Mouse (Mus musculus): ENCODE measurements around the gene Tm6sf1. TPM values are rescaled to one million over a fixed set of nuclear protein-coding genes. Genes with fewer than 3 reads are reported as not detected.

The Tm6sf1 gene
- polyA plus RNA-seq, 1 experiment from 2014 or later = 20.0 TPM

DNA sequence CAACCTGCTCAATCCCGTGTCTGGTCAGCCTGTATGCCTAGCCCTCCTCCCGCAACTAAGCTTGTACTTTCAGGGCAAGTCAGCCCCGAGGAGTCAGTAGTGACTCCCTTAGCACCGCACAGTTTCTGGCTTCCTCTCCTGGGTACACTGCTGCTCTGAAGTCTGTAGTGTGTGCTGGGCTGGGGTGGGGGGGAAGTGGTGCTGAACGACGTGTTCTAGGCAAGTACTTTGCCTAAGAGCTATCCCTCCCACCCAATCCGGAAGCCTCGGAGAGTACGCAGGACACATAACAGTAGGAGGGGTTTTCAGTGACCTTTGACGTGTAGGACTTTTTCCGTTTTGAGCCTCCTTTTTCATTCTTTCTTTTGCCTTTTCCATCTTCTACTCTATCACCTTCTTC, 40.6 kb downstream of the Tm6sf1 start:
- no peak overlapping the region for H3K4me3 ChIP-seq
- H3K27ac ChIP-seq (replicated peaks) = no peak overlapping the region
- 75% methylated on average over 11 of the region's 11 CpGs for WGBS
- H3K9ac ChIP-seq = no peak overlapping the region
- no peaks in the 10 kb centered on the region for H3K27me3 ChIP-seq (replicated peaks)
- H3K36me3 ChIP-seq = peaks cover 17% of the 10 kb centered on the region
- H3K4me1 ChIP-seq = peaks cover 3% of the 10 kb centered on the region; the same call in 1 of the 2 replicates
- no peak overlapping the region for H3K4me2 ChIP-seq
- H3K9me3 ChIP-seq = no peaks in the 10 kb centered on the region
- ATAC-seq (ENCODE audit: extremely low read depth, insufficient number of reproducible peaks, low FRiP score, low TSS enrichment) = no peak

DNA sequence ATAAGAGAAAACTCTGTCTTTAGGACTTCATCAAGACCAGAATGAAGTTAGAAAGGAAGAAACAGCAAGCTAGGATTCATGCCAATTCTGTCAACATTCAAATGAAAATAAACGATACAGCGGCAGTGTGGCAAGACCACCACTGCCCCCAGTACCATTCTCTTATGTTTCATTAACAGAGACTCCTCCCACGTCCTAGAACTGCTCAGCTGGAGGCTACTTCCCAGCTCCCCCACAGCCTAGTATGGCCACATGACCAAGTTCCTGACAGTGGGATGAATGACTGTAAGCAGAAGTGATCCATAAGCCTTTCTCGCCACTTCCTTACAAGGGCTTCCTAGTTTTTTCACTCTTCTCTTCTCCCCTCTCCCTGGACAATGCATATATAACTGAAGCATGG, 45.3 kb downstream of the Tm6sf1 start:
- Histone ChIP-seq H3K36me3 (peaks cover 4% of the 10 kb centered on the region), H3K9ac (no peak overlapping the region), H3K4me3 (no peak overlapping the region), H3K4me2 (no peak overlapping the region), H3K9me3 (no peaks in the 10 kb centered on the region), H3K27me3 (replicated peaks) (no peaks in the 10 kb centered on the region), H3K4me1 (peaks cover 4% of the 10 kb centered on the region; the same call in 1 of the 2 replicates), H3K27ac (replicated peaks) (no peak overlapping the region)
- 55% methylated on average over 4 of the region's 4 CpGs for WGBS
- no peak for ATAC-seq (ENCODE audit: extremely low read depth, insufficient number of reproducible peaks, low FRiP score, low TSS enrichment)

DNA sequence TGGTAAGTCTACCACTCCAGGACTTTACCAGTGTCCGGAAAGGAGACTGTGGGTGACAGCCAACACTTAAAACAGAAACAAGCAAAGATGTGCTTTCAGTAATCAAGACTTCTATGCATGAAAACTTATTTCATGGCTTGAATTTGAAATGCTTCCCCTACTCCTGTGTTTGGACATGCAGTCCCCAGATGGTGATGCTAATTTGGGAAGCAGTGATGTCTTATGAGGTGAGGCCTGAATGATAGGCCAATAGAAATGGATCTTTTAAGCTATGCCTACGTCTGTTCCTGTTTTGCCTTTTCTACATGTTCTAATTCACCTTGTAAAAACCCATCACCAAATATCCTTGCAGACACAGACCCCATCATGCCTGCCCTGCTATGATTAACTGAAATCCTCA, 46.1 kb downstream of the Tm6sf1 start:
- Histone ChIP-seq H3K4me3 (no peak overlapping the region), H3K4me2 (no peak overlapping the region), H3K27me3 (replicated peaks) (no peaks in the 10 kb centered on the region), H3K27ac (replicated peaks) (no peak overlapping the region), H3K36me3 (no peaks in the 10 kb centered on the region), H3K4me1 (peaks cover 4% of the 10 kb centered on the region; the same call in 1 of the 2 replicates), H3K9ac (no peak overlapping the region), H3K9me3 (no peaks in the 10 kb centered on the region)
- 84% methylated on average over 2 of the region's 2 CpGs for WGBS
- no peak for ATAC-seq (ENCODE audit: extremely low read depth, insufficient number of reproducible peaks, low FRiP score, low TSS enrichment)

DNA sequence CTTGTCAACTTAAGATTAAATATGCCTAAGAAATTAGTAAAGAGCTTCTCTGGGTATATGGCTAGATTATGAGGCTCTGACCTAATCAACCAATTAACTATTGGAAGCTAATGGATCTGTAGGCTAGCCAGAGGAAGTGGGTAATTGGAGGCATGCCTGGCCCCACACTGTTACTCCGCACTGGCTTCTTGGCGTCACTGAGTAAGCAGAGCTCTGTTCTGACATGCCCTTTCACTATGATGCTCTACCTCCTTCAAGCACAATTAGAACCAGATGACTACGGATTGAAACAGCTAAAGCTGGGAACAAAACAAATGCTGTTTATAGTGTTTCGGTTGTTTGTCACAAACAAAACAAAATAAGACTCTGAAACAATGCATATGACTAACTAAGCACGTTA, 59.5 kb downstream of the Tm6sf1 start:
- no peak for ATAC-seq (ENCODE audit: extremely low read depth, insufficient number of reproducible peaks, low FRiP score, low TSS enrichment)
- Histone ChIP-seq H3K27ac (replicated peaks) (no peak overlapping the region), H3K4me2 (no peak overlapping the region), H3K27me3 (replicated peaks) (no peaks in the 10 kb centered on the region), H3K36me3 (no peaks in the 10 kb centered on the region), H3K4me1 (no peaks in the 10 kb centered on the region), H3K9ac (no peak overlapping the region), H3K9me3 (no peaks in the 10 kb centered on the region), H3K4me3 (no peak overlapping the region)
- WGBS = 74% methylated on average over 5 of the region's 5 CpGs

DNA sequence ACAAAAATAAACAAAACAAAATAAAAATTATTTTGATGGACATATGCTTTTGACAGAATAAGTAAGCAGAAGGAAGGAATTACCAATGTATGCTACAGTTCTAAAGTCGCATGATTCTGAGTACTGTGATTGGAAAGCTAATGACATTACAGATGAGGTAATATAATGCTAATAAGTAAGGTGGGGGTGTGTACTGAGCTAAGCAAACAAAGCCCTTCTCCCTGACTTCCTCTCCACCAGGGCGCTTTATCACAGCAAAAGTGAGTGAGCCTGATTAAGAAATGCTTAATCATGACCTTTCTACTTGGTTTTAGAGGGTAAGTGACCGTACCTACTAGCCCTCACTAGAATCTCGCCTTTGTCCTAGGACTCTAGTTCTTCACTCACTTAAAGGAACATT, 61.5 kb downstream of the Tm6sf1 start:
- Histone ChIP-seq H3K4me2 (no peak overlapping the region), H3K4me3 (no peak overlapping the region), H3K27ac (replicated peaks) (no peak overlapping the region), H3K27me3 (replicated peaks) (no peaks in the 10 kb centered on the region), H3K9ac (no peak overlapping the region), H3K36me3 (no peaks in the 10 kb centered on the region), H3K9me3 (no peaks in the 10 kb centered on the region), H3K4me1 (no peaks in the 10 kb centered on the region)
- 72% methylated on average over 4 of the region's 4 CpGs for WGBS
- ATAC-seq (ENCODE audit: extremely low read depth, insufficient number of reproducible peaks, low FRiP score, low TSS enrichment) = no peak

- no peaks in the 10 kb centered on the region for H3K9me3 ChIP-seq
- no peaks in the 10 kb centered on the region for H3K36me3 ChIP-seq
- WGBS = 63% methylated on average over 1 of the region's 1 CpGs
- no peak for ATAC-seq (ENCODE audit: extremely low read depth, insufficient number of reproducible peaks, low FRiP score, low TSS enrichment)
- no peak overlapping the region for H3K4me2 ChIP-seq
- no peaks in the 10 kb centered on the region for H3K27me3 ChIP-seq (replicated peaks)
- H3K4me1 ChIP-seq = no peaks in the 10 kb centered on the region
- no peak overlapping the region for H3K9ac ChIP-seq
- no peak overlapping the region for H3K4me3 ChIP-seq
- H3K27ac ChIP-seq (replicated peaks) = no peak overlapping the region
Measured at GRCm38 (mm10) chr7:81921379-81921952, 62.7 kb downstream of the Tm6sf1 start.

- 67% methylated on average over 7 of the region's 7 CpGs for WGBS
- Histone ChIP-seq H3K27me3 (replicated peaks) (no peaks in the 10 kb centered on the region), H3K36me3 (no peaks in the 10 kb centered on the region), H3K9ac (peak overlapping the region; percentile 11; the same call in 1 of the 2 replicates), H3K4me2 (no peak overlapping the region), H3K27ac (replicated peaks) (no peak overlapping the region), H3K4me1 (peaks cover 37% of the 10 kb centered on the region), H3K4me3 (no peak overlapping the region), H3K9me3 (no peaks in the 10 kb centered on the region)
- ATAC-seq (ENCODE audit: extremely low read depth, insufficient number of reproducible peaks, low FRiP score, low TSS enrichment) = no peak
Measured at GRCm38 (mm10) chr7:81928998-81929397, 70.2 kb downstream of the Tm6sf1 start.

- Histone ChIP-seq H3K9ac (peak overlapping the region; percentile 94), H3K4me2 (peak overlapping the region; percentile 86), H3K4me1 (peaks cover 33% of the 10 kb centered on the region), H3K27me3 (replicated peaks) (peaks cover 19% of the 10 kb centered on the region), H3K9me3 (no peaks in the 10 kb centered on the region), H3K36me3 (no peaks in the 10 kb centered on the region), H3K27ac (replicated peaks) (no peak overlapping the region), H3K4me3 (peak overlapping the region; percentile 84)
- no peak for ATAC-seq (ENCODE audit: extremely low read depth, insufficient number of reproducible peaks, low FRiP score, low TSS enrichment)
- whole genome bisulfite sequencing = 37% methylated on average over 5 of the region's 5 CpGs
Measured at GRCm38 (mm10) chr7:81932521-81933045, 73.8 kb downstream of the Tm6sf1 start.

DNA sequence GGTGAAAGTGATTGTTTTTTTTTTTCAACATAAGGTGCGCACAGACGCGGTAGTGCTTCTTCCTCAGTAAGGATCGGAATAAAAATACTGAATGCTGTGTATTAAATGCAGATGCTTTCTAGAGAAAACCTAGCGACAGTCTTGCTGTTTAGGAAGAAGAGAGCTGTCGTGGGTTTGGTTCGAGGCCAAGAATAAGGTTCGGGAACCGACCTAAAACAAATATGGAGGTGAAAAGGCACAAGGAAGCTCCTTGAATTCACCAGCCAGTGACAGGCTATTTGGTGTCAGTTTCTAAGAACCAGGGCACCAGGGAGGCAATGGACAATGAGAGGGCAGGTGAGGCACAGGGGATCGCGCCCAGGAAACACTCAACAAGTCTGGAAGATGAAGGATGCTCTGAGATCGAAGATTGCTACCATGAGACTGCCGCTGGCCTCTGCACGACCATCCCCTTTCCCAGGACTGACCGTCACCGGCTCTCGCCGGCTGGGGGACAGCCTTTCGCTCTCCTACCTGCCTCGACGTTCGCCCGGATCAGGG, 74.3 kb downstream of the Tm6sf1 start:
- Histone ChIP-seq H3K4me3 (peak overlapping the region; percentile 84), H3K27me3 (replicated peaks) (peaks cover 19% of the 10 kb centered on the region), H3K36me3 (no peaks in the 10 kb centered on the region), H3K4me1 (peaks cover 28% of the 10 kb centered on the region), H3K9ac (peak overlapping the region; percentile 94), H3K4me2 (peak overlapping the region; percentile 86), H3K27ac (replicated peaks) (peak overlapping the region; percentile 80), H3K9me3 (no peaks in the 10 kb centered on the region)
- no peak for ATAC-seq (ENCODE audit: extremely low read depth, insufficient number of reproducible peaks, low FRiP score, low TSS enrichment)
- WGBS = 8% methylated on average over 23 of the region's 23 CpGs

DNA sequence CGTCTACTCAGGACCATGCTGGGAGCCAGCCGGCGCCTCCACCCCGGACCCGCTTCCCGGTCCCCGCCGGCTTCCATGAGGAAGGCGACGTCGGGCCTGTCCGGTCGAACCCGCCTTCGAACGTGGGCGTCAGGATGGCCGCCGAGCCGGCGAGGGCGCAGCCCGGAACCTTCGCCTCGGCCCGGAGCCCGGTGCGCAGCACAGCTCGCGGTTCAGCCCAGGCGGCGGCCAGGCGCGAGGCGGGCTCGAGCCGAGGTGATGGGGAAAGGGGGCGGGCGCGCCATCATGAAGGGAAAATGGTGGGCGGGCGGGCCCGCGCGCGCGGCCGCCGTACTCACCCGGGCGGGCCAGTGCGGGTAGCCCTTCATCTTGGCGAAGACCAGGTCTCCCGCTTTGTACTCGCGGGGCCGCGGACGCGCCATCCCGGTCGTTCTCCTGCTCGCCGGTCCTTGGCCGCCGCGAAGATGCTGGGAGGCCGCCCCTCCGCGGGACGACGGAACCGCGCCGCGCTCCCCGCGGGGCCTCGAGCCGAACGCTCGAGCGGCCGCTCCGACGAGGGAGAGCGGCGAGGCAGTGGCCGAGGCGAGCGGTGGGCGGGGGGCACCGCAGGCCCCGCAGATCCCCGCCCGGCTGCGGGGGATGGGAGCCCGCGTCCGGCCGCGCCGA, 74.9 kb downstream of the Tm6sf1 start:
- ATAC-seq (ENCODE audit: extremely low read depth, insufficient number of reproducible peaks, low FRiP score, low TSS enrichment) = peak; percentile 38; the same call in 1 of the 2 replicates
- Histone ChIP-seq H3K9me3 (no peaks in the 10 kb centered on the region), H3K4me2 (peak overlapping the region; percentile 86), H3K27me3 (replicated peaks) (peaks cover 19% of the 10 kb centered on the region), H3K9ac (peak overlapping the region; percentile 94), H3K27ac (replicated peaks) (peak overlapping the region; percentile 80), H3K36me3 (no peaks in the 10 kb centered on the region), H3K4me1 (peaks cover 23% of the 10 kb centered on the region), H3K4me3 (peak overlapping the region; percentile 84)
- WGBS = under 1% methylated on average over 77 of the region's 103 CpGs
